Mouse (Mus musculus) megakaryocyte, embryonic 14.5 days (primary cell): ENCODE data around the gene Lrp11.

Experiments used
- FLI1 ChIP-seq: IDR thresholded peaks from 2 replicates; pipeline ENCODE4 v1.6.1; 2012; ENCODE audit warnings: low read length, inconsistent platforms, mixed read lengths
- GATA1 ChIP-seq: IDR thresholded peaks from 3 replicates; pipeline ENCODE4 v1.6.1; 2012; ENCODE audit warnings: mixed read lengths, low read length, inconsistent platforms, borderline replicate concordance

DNA sequence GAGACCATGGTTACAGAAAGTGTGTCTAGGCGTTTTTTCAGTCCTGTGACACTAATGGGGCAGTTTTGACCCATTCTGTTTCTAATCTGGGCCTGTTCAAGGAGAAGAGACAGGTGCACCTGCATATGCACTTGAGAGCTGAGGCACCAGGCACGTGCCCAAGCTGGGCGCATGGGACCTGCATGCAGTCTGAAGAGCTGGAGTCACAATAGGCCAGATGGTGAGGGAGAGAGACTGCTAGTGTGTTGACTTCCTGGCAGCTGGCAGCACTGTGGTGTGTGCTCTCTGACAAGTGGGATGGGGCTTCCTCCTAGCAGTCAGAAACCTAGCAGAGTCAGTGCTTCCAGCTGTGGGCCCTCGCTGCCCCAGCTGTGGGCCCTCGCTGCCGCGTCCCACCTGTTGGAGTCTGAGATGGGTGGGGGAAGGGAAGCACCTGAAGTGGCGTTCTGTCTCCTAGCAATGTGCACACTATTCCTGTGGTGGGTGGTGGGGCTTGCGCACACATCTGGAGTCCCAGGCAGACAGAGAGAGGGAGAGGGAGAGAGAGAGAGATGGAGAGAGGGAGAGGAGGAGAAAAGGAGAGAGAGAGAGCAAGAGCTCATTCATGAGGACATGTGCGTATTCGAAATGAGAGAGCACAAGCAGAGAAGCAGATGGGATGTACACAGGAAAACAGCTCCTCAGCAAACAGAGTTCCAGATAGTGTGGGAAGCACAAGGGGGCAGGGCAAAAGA, 7.3 kb upstream of the Lrp11 start:
- TF ChIP-seq GATA1 (no peak), FLI1 (no peak)
